Mouse (Mus musculus) liver, adult 2 months (tissue): ENCODE measurements at regions not wholly inside any gene's neighbourhood (a gene's known extent, or its start where the extent isn't known, plus 50 kb on each side); places are given as distances from the start of the nearest gene placed in this dataset.

ENCODE experiments used
- CTCF ChIP-seq: fragments of 200-500 bp; IDR thresholded peaks from 2 replicates; pipeline ENCODE4 v1.5.1; 2011; ENCODE audit warnings: low read depth, low read length, control low read depth
- POLR2A ChIP-seq: fragments of 200-500 bp; IDR thresholded peaks from 2 replicates; pipeline ENCODE4 v1.6.1; 2011; ENCODE audit warnings: low read length, control low read depth; ENCODE audit not compliant: insufficient read depth; ENCODE audit errors: extremely low read depth

GRCm38 (mm10) chr12:16157896-16158295, 341.2 kb upstream of the Trib2 start:
- TF ChIP-seq POLR2A = no peak
- no peak for TF ChIP-seq CTCF
